Mouse (Mus musculus) hindbrain, embryonic 10.5 days (tissue): ENCODE results near the gene Lysmd3. TPM values are rescaled to one million over a fixed set of nuclear protein-coding genes. Genes with fewer than 3 reads are reported as not detected.

Experiments used
- DNase-seq: peaks from one replicate; pipeline ENCODE4 v3.0.0-alpha.2; 2017; ENCODE audit warnings: low spot score
- H3K27ac ChIP-seq: fragments of 300-500 bp; sonication (generic); 2 replicates; pipeline ENCODE4 v1.5.1; 2016; ENCODE audit warnings: mild to moderate bottlenecking, moderate library complexity
- H3K27me3 ChIP-seq: fragments of 300-500 bp; sonication (generic); 2 replicates; pipeline ENCODE4 v1.6.1; 2016; ENCODE audit warnings: mild to moderate bottlenecking; ENCODE audit not compliant: poor library complexity, insufficient read depth, severe bottlenecking
- H3K36me3 ChIP-seq: fragments of 300-500 bp; sonication (generic); 2 replicates; pipeline ENCODE4 v1.6.1; 2016; ENCODE audit warnings: mild to moderate bottlenecking, moderate library complexity
- H3K4me1 ChIP-seq: fragments of 300-500 bp; sonication (generic); replicated peaks from 2 replicates; pipeline ENCODE4 v1.6.1; 2016; ENCODE audit warnings: mild to moderate bottlenecking
- H3K4me3 ChIP-seq: fragments of 300-500 bp; sonication (generic); 2 replicates; pipeline ENCODE4 v1.5.1; 2016; ENCODE audit warnings: mild to moderate bottlenecking, moderate library complexity
- H3K9me3 ChIP-seq: fragments of 300-500 bp; sonication (generic); 2 replicates; pipeline ENCODE4 v1.6.1; 2016; ENCODE audit warnings: mild to moderate bottlenecking, moderate library complexity
- WGBS: fragments of 180-500 bp; shearing (Covaris S2); methylation state at CpG from one replicate; pipeline ENCODE4 v1.1.7; 2016; 5-methylcytosine and 5-hydroxymethylcytosine counted together
- polyA plus RNA-seq: library from polyadenylated mRNA; unstranded; fragments of >200 nt; fragmentation: Nextera tagmentation; extraction: Ambion mirVana; gene quantifications from 2 replicates; pipeline ENCODE4 v1.2.1, GENCODE M21; 2016

Lysmd3 gene
- polyA plus RNA-seq, 1 experiment from 2014 or later, result 23.1 TPM

DNA sequence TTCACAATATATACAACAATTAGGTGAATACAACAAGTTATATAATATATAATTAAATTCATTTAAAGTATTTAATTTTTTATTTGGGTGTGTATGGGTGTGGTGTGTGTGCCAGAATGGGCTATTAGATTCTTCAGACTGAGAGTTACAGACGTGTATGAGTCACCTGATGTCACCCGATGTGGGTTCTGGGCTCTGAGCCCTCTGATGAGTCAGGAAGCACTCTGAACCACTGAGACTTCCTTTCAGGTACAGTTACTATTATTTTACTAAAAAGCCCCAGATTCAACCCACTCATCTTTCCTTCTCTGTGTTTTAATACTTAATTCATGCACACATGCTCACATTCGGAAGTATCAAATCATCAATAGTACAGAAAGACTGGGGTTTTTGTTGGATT, 27.4 kb downstream of the Lysmd3 start:
- Histone ChIP-seq H3K36me3 (peaks cover 36% of the 10 kb centered on the region), H3K4me1 (no peaks in the 10 kb centered on the region), H3K4me3 (no peak overlapping the region), H3K27ac (no peak overlapping the region), H3K9me3 (no peaks in the 10 kb centered on the region), H3K27me3 (no peaks in the 10 kb centered on the region)
- no peak for DNase-seq
- 95% methylated on average over 3 of the region's 3 CpGs for WGBS

GRCm38 (mm10) chr13:81689587-81689986, 32.1 kb downstream of the Lysmd3 start:
- Histone ChIP-seq H3K36me3 (peaks cover 30% of the 10 kb centered on the region), H3K4me1 (peaks cover 4% of the 10 kb centered on the region; the same call in 1 of the 2 replicates), H3K9me3 (no peaks in the 10 kb centered on the region), H3K27ac (no peak overlapping the region), H3K4me3 (no peak overlapping the region), H3K27me3 (no peaks in the 10 kb centered on the region)
- 89% methylated on average over 3 of the region's 3 CpGs for WGBS
- no peak for DNase-seq

DNA sequence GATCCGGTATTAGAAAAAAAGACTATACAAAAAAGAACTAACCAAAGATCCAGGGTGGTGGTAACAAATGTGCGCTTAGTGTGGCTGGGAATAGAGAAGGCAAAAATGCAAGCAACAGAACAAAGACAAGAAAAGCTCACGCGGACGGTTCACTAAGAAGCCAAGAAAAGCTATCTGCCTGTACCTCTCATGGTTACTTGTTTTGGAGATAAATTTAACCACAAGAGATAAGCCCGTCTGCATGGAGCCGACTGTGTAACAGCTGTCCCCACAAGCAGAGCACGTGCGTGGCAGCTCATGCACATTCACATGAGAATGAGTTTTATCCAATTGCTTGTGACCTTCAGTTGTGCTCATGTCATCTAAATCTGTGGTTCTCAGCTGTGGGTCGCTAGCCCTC, 33.0 kb downstream of the Lysmd3 start:
- Histone ChIP-seq H3K27me3 (no peaks in the 10 kb centered on the region), H3K36me3 (peaks cover 32% of the 10 kb centered on the region), H3K4me3 (no peak overlapping the region), H3K27ac (no peak overlapping the region), H3K4me1 (peaks cover 4% of the 10 kb centered on the region; the same call in 1 of the 2 replicates), H3K9me3 (no peaks in the 10 kb centered on the region)
- no peak for DNase-seq
- WGBS, result 93% methylated on average over 10 of the region's 10 CpGs

DNA sequence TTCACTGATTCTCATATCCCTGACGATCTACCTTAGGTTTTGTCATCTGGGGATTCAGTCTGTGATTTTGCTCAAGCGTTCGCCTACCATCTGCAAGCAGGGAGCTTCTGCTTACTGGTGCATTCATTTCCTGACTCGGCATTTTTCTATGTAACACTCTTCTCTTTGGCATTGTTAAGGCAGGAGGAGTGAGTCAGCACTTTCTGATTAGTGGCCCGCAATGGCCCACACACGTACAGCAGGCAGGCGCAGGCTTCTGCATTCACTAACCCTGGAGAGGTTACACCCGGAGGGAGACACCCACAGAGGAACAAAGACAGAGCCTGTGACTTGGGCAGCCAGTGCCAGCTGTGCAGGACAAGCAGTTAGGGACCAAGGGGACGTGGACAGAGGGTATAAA, 34.1 kb downstream of the Lysmd3 start:
- H3K27ac ChIP-seq, result peak overlapping the region; percentile 56
- peak; percentile 27 for DNase-seq

DNA sequence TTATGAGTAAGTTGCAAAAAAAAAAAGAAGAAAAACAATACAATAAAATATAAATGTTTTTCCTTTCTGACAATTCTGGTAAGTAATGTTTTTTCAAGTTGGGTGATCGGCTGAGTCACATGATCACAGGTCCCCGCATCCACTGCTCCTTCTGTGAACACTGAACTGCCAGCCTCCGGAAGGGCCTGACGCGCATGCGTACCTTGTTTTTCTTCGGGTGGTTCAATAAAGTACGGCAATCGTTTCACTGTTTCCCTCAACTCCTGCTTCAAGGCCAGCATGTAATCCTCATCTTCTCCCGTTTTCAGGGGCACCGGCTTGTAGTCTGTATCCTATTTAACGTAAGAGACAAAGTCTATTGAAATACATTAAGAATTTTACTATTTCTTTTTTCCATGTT, 37.0 kb downstream of the Lysmd3 start:
- 93% methylated on average over 12 of the region's 12 CpGs for WGBS
- no peak overlapping the region for H3K4me3 ChIP-seq
- DNase-seq, result no peak
- H3K4me1 ChIP-seq, result peaks cover 4% of the 10 kb centered on the region; the same call in 1 of the 2 replicates
- H3K9me3 ChIP-seq, result no peaks in the 10 kb centered on the region
- peaks cover 30% of the 10 kb centered on the region for H3K36me3 ChIP-seq
- no peak overlapping the region for H3K27ac ChIP-seq
- H3K27me3 ChIP-seq, result no peaks in the 10 kb centered on the region

More for the DNA sequence above, 34.1 kb downstream of the Lysmd3 start:
- Histone ChIP-seq H3K4me3 (no peak overlapping the region), H3K9me3 (no peaks in the 10 kb centered on the region), H3K36me3 (peaks cover 32% of the 10 kb centered on the region), H3K27me3 (no peaks in the 10 kb centered on the region), H3K4me1 (peaks cover 4% of the 10 kb centered on the region; the same call in 1 of the 2 replicates)
- WGBS, result 54% methylated on average over 9 of the region's 9 CpGs

- no peak for DNase-seq
- H3K4me3 ChIP-seq, result no peak overlapping the region
- WGBS, result 73% methylated on average over 7 of the region's 7 CpGs
- peaks cover 8% of the 10 kb centered on the region for H3K36me3 ChIP-seq
- no peak overlapping the region for H3K27ac ChIP-seq
- no peaks in the 10 kb centered on the region for H3K9me3 ChIP-seq
- H3K27me3 ChIP-seq, result no peaks in the 10 kb centered on the region
- H3K4me1 ChIP-seq, result no peaks in the 10 kb centered on the region
Observed at GRCm38 (mm10) chr13:81703148-81703547, 45.7 kb downstream of the Lysmd3 start.

DNA sequence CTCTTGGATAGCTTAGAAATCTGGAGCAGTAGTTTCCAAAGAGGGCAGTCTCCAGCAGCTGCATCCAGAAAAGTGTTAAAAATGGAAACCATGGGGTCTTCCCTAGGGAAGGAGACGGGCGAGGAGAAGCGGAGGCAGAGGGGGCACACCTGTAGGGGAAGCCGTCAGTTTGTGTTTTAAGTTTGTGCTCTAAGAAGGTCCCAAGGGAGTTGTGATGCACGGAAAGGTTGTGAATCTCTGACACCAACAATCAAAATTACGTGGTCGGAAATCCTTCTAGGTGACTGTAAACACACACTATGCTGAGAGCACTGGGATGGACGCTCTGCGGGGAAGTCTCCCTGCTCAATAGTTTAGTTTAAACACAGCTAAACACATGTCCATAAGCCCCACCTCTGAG, 46.2 kb downstream of the Lysmd3 start:
- Histone ChIP-seq H3K27ac (no peak overlapping the region), H3K9me3 (no peaks in the 10 kb centered on the region), H3K36me3 (peaks cover 4% of the 10 kb centered on the region; the same call in 1 of the 2 replicates), H3K4me3 (no peak overlapping the region), H3K4me1 (no peaks in the 10 kb centered on the region), H3K27me3 (no peaks in the 10 kb centered on the region)
- 86% methylated on average over 9 of the region's 9 CpGs for WGBS
- DNase-seq, result no peak

GRCm38 (mm10) chr13:81706311-81706710, 48.8 kb downstream of the Lysmd3 start:
- no peak for DNase-seq
- Histone ChIP-seq H3K27ac (no peak overlapping the region), H3K9me3 (no peaks in the 10 kb centered on the region), H3K4me3 (no peak overlapping the region), H3K27me3 (no peaks in the 10 kb centered on the region), H3K36me3 (peaks cover 4% of the 10 kb centered on the region; the same call in 1 of the 2 replicates), H3K4me1 (peaks cover 16% of the 10 kb centered on the region)
- WGBS, result 91% methylated on average over 5 of the region's 5 CpGs

DNA sequence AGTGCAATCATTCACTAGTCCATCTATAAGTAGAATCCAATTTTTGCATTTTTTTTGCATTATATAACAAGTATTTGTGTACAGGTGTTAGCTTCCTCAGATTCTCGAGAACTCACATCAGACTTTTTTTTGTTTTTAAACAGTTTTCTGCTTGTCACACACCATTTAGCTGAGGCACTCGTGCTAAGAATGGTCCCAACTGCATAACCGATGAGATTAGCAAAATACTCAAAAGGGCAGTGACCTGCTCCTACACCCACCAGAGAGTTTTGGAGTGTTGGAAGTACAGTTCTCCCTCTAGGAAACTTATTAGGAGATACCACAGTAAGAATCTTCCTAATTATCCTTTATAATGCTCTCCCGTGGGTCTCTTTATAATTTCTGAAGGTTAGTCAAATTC, 52.3 kb downstream of the Lysmd3 start:
- no peak for DNase-seq
- Histone ChIP-seq H3K27ac (no peak overlapping the region), H3K9me3 (no peaks in the 10 kb centered on the region), H3K4me3 (peak overlapping the region; percentile 80), H3K27me3 (0 out of 2 replicates have a peak, but pooled peaks cover 6% of the 10 kb centered on the region), H3K4me1 (peaks cover 32% of the 10 kb centered on the region), H3K36me3 (no peaks in the 10 kb centered on the region)
- whole genome bisulfite sequencing, result 48% methylated on average over 4 of the region's 4 CpGs

DNA sequence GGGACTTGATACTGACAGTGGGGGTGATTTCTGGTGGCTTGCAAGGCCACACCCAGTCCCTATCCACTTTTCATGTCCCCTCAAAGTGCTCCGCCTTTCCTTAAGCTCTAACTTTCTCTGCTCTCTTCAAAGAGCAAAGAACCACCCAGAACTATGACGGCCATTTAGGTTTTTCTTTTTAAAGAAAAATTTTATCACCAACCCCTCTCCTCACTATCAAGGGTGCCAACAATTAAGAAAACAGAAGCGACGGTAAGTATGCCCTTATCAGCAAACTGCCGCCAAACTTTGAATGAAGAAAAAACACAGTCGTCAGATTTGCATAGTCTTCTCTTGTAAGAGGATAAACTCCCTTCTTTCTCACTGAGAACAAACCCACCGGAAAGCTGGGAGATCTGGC, 52.8 kb downstream of the Lysmd3 start:
- 0 out of 2 replicates have a peak, but pooled peaks cover 6% of the 10 kb centered on the region for H3K27me3 ChIP-seq
- peaks cover 32% of the 10 kb centered on the region for H3K4me1 ChIP-seq
- H3K9me3 ChIP-seq, result no peaks in the 10 kb centered on the region
- no peak for DNase-seq
- under 1% methylated on average over 7 of the region's 7 CpGs for WGBS
- no peaks in the 10 kb centered on the region for H3K36me3 ChIP-seq
- peak overlapping the region; percentile 86 for H3K27ac ChIP-seq
- H3K4me3 ChIP-seq, result peak overlapping the region; percentile 80

- WGBS, result under 1% methylated on average over 61 of the region's 61 CpGs
Observed at GRCm38 (mm10) chr13:81710775-81711545, 53.5 kb downstream of the Lysmd3 start, which contains the start of the genes Polr3g and Mblac2. Polr3g (minus strand) TSS chr13:81711013. Mblac2 (plus strand) TSS chr13:81711341.

DNA sequence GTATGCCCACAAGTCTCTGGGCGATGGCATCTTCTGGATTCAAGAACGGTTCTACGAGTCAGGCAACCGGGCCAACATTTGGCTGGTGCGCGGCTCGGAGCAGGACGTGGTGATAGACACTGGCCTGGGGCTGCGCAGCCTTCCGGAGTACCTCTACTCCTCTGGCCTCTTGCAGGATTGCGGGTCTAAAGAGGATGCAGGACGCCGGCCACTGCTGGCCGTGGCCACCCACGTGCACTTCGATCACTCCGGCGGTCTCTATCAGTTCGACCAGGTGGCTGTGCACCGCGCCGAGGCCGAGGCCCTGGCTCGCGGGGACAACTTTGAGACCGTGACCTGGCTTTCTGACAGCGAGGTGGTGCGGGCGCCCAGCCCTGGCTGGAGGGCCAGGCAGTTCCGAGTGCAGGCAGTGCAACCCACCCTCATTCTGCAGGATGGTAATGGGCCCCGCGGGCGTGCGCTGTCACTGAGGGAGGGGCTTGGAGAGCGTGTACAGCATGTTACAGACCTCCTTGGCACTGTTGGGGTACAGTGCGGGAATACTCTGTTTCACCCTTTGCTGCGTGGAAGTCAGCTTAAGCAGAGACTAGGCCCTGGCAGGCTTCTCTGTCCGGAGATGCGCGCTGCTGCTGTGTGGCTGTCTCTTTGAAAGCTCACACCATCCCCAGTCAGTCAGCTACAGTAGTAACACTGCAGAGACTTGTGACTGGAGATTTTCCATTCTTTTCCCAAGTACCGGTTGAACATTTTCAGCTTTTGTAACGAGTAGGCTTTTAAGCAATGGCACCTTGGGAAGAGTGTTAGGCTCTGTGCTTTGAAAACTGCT, 54.3 kb downstream of the Lysmd3 start:
- no peak for DNase-seq
- WGBS, result under 1% methylated on average over 42 of the region's 42 CpGs
- Histone ChIP-seq H3K36me3 (no peaks in the 10 kb centered on the region), H3K4me1 (peaks cover 32% of the 10 kb centered on the region), H3K9me3 (no peaks in the 10 kb centered on the region), H3K27me3 (0 out of 2 replicates have a peak, but pooled peaks cover 6% of the 10 kb centered on the region), H3K4me3 (peak overlapping the region; percentile 80), H3K27ac (peak overlapping the region; percentile 86)

More at GRCm38 (mm10) chr13:81710775-81711545, 53.5 kb downstream of the Lysmd3 start, which contains the start of the genes Polr3g and Mblac2:
- no peaks in the 10 kb centered on the region for H3K36me3 ChIP-seq
- H3K9me3 ChIP-seq, result no peaks in the 10 kb centered on the region
- H3K4me3 ChIP-seq, result peak within 1 kb of the TSS; percentile 80
- 0 out of 2 replicates have a peak, but pooled peaks cover 6% of the 10 kb centered on the region for H3K27me3 ChIP-seq
- peak within 1 kb of the TSS; percentile 86 for H3K27ac ChIP-seq
- DNase-seq, result peak; percentile 95
- H3K4me1 ChIP-seq, result peaks cover 32% of the 10 kb centered on the region
